Mouse (Mus musculus): ENCODE results near the gene Noct.

DNA sequence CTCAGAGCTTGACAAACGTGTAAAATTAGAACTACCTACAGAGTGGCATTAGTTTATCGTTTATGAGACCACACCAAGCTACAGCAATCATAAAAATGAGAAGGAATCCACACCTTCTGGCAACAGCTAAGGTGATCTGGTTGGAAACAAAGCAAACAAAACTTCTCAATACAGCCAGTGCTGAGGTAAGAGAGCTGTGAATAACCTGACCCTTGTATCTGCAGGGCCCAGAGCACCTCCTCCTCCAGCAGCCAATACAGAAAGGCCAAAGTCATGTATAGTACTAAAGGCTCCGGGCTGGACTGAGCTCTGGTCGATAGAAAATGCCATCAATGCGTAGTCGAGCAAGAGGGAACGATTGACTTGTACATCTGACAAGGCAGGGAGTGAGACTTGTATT lies 23.4 kb upstream of the Noct start:
- TF ChIP-seq CTCF (IDR thresholded peaks at IDR 0.05; ENCODE audit: low read depth) (no peak), EP300 (IDR thresholded peaks at IDR 0.05; ENCODE audit: low read depth) (no peak)

Measured in liver, embryonic 14.5 days (tissue).